Mouse (Mus musculus) cortical plate, adult 2 months (tissue): ENCODE measurements around the gene Tbc1d22a.

Source experiments
- CTCF ChIP-seq: fragments of 200-500 bp; IDR thresholded peaks from 2 replicates; pipeline ENCODE4 v1.5.1; 2011; ENCODE audit warnings: mild to moderate bottlenecking, control low read depth, low read length; ENCODE audit not compliant: insufficient read depth; ENCODE audit errors: extremely low read depth
- POLR2A ChIP-seq: fragments of 200-500 bp; IDR thresholded peaks from 2 replicates; pipeline ENCODE4 v1.6.1; 2011; ENCODE audit warnings: mild to moderate bottlenecking, low read length, control low read depth; ENCODE audit not compliant: insufficient read depth; ENCODE audit errors: extremely low read depth

GRCm38 (mm10) chr15:86304861-86305260 lies 90.6 kb downstream of the Tbc1d22a start:
- TF ChIP-seq CTCF (no peak), POLR2A (no peak)
